Mouse (Mus musculus) myocyte (in vitro differentiated cells): ENCODE measurements around the gene Raly. TPM values are rescaled to one million over a fixed set of nuclear protein-coding genes. Genes with fewer than 3 reads are reported as not detected.

Experiments
- H3K27me3 ChIP-seq: one replicate; pipeline ENCODE4 v1.6.1; 2011; ENCODE audit not compliant: control insufficient read depth, insufficient read depth, insufficient read length
- H3K36me3 ChIP-seq: one replicate; pipeline ENCODE4 v1.6.1; 2011; ENCODE audit not compliant: control insufficient read depth, insufficient read depth
- H3K4me2 ChIP-seq: one replicate; pipeline ENCODE4 v1.6.1; 2011; ENCODE audit warnings: low read depth, control low read depth
- H3K4me3 ChIP-seq: one replicate; pipeline ENCODE4 v1.5.1; 2011; ENCODE audit warnings: mild to moderate bottlenecking, control low read depth, moderate library complexity
- H3K79me2 ChIP-seq: one replicate; pipeline ENCODE4 v1.6.1; 2011; ENCODE audit not compliant: control insufficient read depth, insufficient read depth
- H3ac ChIP-seq: one replicate; pipeline ENCODE4 v1.6.1; 2011; ENCODE audit not compliant: control insufficient read depth, insufficient read length
- CEBPB ChIP-seq: IDR thresholded peaks from 2 replicates; pipeline ENCODE4 v1.6.1; 2011; ENCODE audit warnings: mild to moderate bottlenecking, moderate library complexity; ENCODE audit not compliant: poor library complexity, insufficient read depth, severe bottlenecking
- E2F4 ChIP-seq: IDR thresholded peaks from one replicate; pipeline ENCODE4 v1.6.1; 2011; ENCODE audit warnings: mild to moderate bottlenecking, control low read depth, moderate library complexity; ENCODE audit not compliant: insufficient read depth
- MAX ChIP-seq: IDR thresholded peaks from one replicate; pipeline ENCODE4 v1.6.1; 2011; ENCODE audit warnings: low read depth, mild to moderate bottlenecking, control low read depth
- MYOD1 ChIP-seq, 3 experiments: IDR thresholded peaks; one replicate each; pipeline ENCODE4 v1.6.1; 2011; ENCODE audit warnings: control low read depth in 2 of 3, low read depth in 2 of 3, mild to moderate bottlenecking in 2 of 3, moderate library complexity in 1 of 3; ENCODE audit not compliant: insufficient read length in 2 of 3, control insufficient read depth in 1 of 3
- MYOG ChIP-seq, 3 experiments: IDR thresholded peaks; one replicate each; pipeline ENCODE4 v1.6.1; 2011; ENCODE audit warnings: control low read depth in 2 of 3, low read depth in 2 of 3, mild to moderate bottlenecking in 2 of 3; ENCODE audit not compliant: insufficient read length in 2 of 3, control insufficient read depth in 1 of 3, insufficient read depth in 1 of 3
- POLR2A ChIP-seq: IDR thresholded peaks from one replicate; pipeline ENCODE4 v1.6.1; 2011; ENCODE audit warnings: low read depth, mild to moderate bottlenecking, control low read depth, moderate library complexity; ENCODE audit not compliant: insufficient read length
- POLR2AphosphoS2 ChIP-seq: IDR thresholded peaks from one replicate; pipeline ENCODE4 v1.6.1; 2011; ENCODE audit warnings: low read depth, control low read depth; ENCODE audit not compliant: insufficient read length
- REST ChIP-seq: IDR thresholded peaks from one replicate; pipeline ENCODE4 v1.6.1; 2011; ENCODE audit warnings: mild to moderate bottlenecking, control low read depth, moderate library complexity; ENCODE audit not compliant: insufficient read depth, insufficient read length
- SRF ChIP-seq: IDR thresholded peaks from one replicate; pipeline ENCODE4 v1.6.1; 2011; ENCODE audit warnings: low read depth; ENCODE audit not compliant: control insufficient read depth, insufficient read length
- TCF12 ChIP-seq: IDR thresholded peaks from one replicate; pipeline ENCODE4 v1.6.1; 2011; ENCODE audit warnings: mild to moderate bottlenecking, control low read depth; ENCODE audit not compliant: poor library complexity, insufficient read depth, severe bottlenecking
- TCF3 ChIP-seq: IDR thresholded peaks from one replicate; pipeline ENCODE4 v1.6.1; 2011; ENCODE audit warnings: low read depth, control low read depth; ENCODE audit not compliant: insufficient read length
- USF1 ChIP-seq: IDR thresholded peaks from one replicate; pipeline ENCODE4 v1.6.1; 2011; ENCODE audit warnings: low read depth, mild to moderate bottlenecking, control low read depth, moderate library complexity
- polyA plus RNA-seq: library from polyadenylated mRNA; unstranded; fragments of >200 nt; fragmentation: generic; extraction: Trizol; gene quantifications from one replicate; pipeline ENCODE4 v1.2.1, GENCODE M21; 2012; ENCODE audit warnings: missing spikeins

The Raly gene
- polyA plus RNA-seq, 1 experiment: 379 TPM

DNA sequence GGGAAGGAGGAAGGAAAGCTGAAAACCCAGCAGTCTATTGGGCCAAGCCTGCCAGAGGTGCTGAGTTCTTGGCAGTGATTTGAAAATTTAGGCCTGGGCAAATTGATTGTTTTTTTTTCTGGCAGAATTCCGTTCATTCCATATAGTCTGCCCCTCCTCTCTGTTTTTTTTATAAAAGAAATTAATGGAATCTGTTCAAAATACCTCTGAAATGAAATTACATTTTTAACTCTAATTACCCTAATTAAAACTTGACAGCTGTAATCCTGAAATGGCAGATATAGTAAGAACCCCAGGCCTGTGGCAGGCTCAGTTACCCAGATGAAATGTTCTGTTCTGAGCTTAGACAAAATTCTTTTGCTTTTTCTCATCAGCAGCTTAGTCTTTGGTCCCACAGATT is 19.9 kb downstream of the Raly start:
- TF ChIP-seq TCF12: no peak
- no peak overlapping the region for H3K4me2 ChIP-seq
- no peaks in the 10 kb centered on the region for H3K27me3 ChIP-seq
- H3K36me3 ChIP-seq: no peaks in the 10 kb centered on the region
- no peak overlapping the region for H3K4me3 ChIP-seq
- H3ac ChIP-seq: no peak overlapping the region
- H3K79me2 ChIP-seq: peaks cover 100% of the 10 kb centered on the region

GRCm38 (mm10) chr2:154813426-154813825 is 22.5 kb downstream of the Raly start:
- H3ac ChIP-seq: no peak overlapping the region
- TF ChIP-seq MYOG (IDR thresholded peaks at IDR 0.05; ENCODE audit: control insufficient read depth in 1 of 3, insufficient read depth in 1 of 3, insufficient read length in 2 of 3, low read depth in 2 of 3) (no peak), MAX (no peak), REST (no peak), E2F4 (no peak), TCF3 (no peak), SRF (no peak)

GRCm38 (mm10) chr2:154817089-154817488 is 26.2 kb downstream of the Raly start:
- Histone ChIP-seq H3K4me2 (peak overlapping the region; percentile 60), H3ac (no peak overlapping the region), H3K36me3 (no peaks in the 10 kb centered on the region), H3K79me2 (peaks cover 99% of the 10 kb centered on the region), H3K27me3 (no peaks in the 10 kb centered on the region), H3K4me3 (no peak overlapping the region)
- TF ChIP-seq MYOD1 (IDR thresholded peaks at IDR 0.05; ENCODE audit: control insufficient read depth in 1 of 3, insufficient read length in 2 of 3, low read depth in 2 of 3) (no peak), MYOG (IDR thresholded peaks at IDR 0.05; ENCODE audit: control insufficient read depth in 1 of 3, insufficient read depth in 1 of 3, insufficient read length in 2 of 3, low read depth in 2 of 3) (no peak), USF1 (no peak), REST (no peak), SRF (no peak)

More at GRCm38 (mm10) chr2:154813426-154813825, 22.5 kb downstream of the Raly start:
- Histone ChIP-seq H3K4me2 (no peak overlapping the region), H3K4me3 (no peak overlapping the region), H3K27me3 (no peaks in the 10 kb centered on the region), H3K79me2 (peaks cover 100% of the 10 kb centered on the region), H3K36me3 (no peaks in the 10 kb centered on the region)

GRCm38 (mm10) chr2:154817788-154818187 is 26.9 kb downstream of the Raly start:
- Histone ChIP-seq H3K27me3 (no peaks in the 10 kb centered on the region), H3K4me2 (peak overlapping the region; percentile 60), H3K36me3 (no peaks in the 10 kb centered on the region), H3ac (no peak overlapping the region), H3K79me2 (peaks cover 99% of the 10 kb centered on the region), H3K4me3 (no peak overlapping the region)
- TF ChIP-seq MYOG (IDR thresholded peaks at IDR 0.05; ENCODE audit: control insufficient read depth in 1 of 3, insufficient read depth in 1 of 3, insufficient read length in 2 of 3, low read depth in 2 of 3) (no peak), POLR2A (no peak), MYOD1 (IDR thresholded peaks at IDR 0.05; ENCODE audit: control insufficient read depth in 1 of 3, insufficient read length in 2 of 3, low read depth in 2 of 3) (no peak), REST (no peak), POLR2AphosphoS2 (no peak), SRF (no peak), MAX (no peak), USF1 (no peak), E2F4 (no peak), TCF3 (no peak), CEBPB (no peak), TCF12 (no peak)

DNA sequence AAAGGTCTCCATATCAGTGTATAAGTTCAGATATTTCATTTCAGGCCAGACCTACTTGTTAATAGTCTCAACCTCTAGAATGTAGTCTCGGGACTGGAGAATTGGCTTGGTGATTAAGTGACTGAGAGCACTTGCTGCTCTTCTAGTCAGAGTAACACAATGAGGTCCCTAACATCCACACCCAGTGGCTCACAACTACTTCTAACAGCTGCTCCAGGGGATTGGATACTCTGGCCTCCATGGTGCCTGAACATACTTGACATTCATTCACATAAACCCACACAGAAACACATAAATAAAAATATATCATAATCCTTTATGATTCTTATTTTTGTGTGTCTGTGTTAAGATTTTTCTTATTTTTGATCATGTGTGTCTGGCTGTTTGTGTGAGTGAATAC is 27.7 kb downstream of the Raly start:
- peaks cover 99% of the 10 kb centered on the region for H3K79me2 ChIP-seq
- H3K4me3 ChIP-seq: no peak overlapping the region
- TF ChIP-seq USF1: no peak
- TF ChIP-seq POLR2A: no peak
- no peak for TF ChIP-seq TCF12
- TF ChIP-seq MYOG (IDR thresholded peaks at IDR 0.05; ENCODE audit: control insufficient read depth in 1 of 3, insufficient read depth in 1 of 3, insufficient read length in 2 of 3, low read depth in 2 of 3): peak in 1 of 3 experiments; percentile 69
- TF ChIP-seq MYOD1 (IDR thresholded peaks at IDR 0.05; ENCODE audit: control insufficient read depth in 1 of 3, insufficient read length in 2 of 3, low read depth in 2 of 3): peak in 2 of 3 experiments; percentile 34 to 48
- no peak for TF ChIP-seq TCF3
- H3K36me3 ChIP-seq: no peaks in the 10 kb centered on the region
- no peaks in the 10 kb centered on the region for H3K27me3 ChIP-seq
- peak overlapping the region; percentile 60 for H3K4me2 ChIP-seq
- H3ac ChIP-seq: no peak overlapping the region

DNA sequence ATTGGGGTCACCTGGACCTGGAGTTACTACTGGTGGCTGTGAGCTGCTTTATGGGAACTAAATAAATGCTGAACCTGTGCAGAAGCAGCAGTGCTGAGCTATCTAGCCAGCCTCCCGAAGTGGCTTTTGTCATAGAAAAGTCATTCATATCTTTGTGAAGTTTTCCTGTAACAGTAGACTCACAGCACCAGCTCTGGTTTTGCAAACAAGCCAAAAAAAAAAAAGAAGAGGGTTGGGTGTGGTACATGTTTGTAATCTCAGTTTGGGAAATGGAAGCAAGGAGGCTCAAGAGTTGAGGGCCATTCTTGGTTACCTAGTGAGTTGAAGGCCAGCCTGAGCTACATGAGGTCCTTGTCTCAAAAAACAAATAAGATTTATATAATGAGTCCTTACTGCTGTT is 29.4 kb downstream of the Raly start:
- TF ChIP-seq MYOG (IDR thresholded peaks at IDR 0.05; ENCODE audit: control insufficient read depth in 1 of 3, insufficient read depth in 1 of 3, insufficient read length in 2 of 3, low read depth in 2 of 3) (no peak), POLR2A (no peak), REST (no peak), E2F4 (no peak), MAX (no peak), TCF3 (no peak), TCF12 (no peak), POLR2AphosphoS2 (no peak), CEBPB (no peak), SRF (no peak), MYOD1 (IDR thresholded peaks at IDR 0.05; ENCODE audit: control insufficient read depth in 1 of 3, insufficient read length in 2 of 3, low read depth in 2 of 3) (no peak), USF1 (no peak)
- Histone ChIP-seq H3ac (no peak overlapping the region), H3K4me3 (no peak overlapping the region), H3K27me3 (no peaks in the 10 kb centered on the region), H3K4me2 (peak overlapping the region; percentile 10), H3K36me3 (no peaks in the 10 kb centered on the region), H3K79me2 (peaks cover 99% of the 10 kb centered on the region)
